Mouse (Mus musculus) intestine, postnatal 0 days (tissue): ENCODE measurements around the gene 1700093K21Rik. TPM values are rescaled to one million over a fixed set of nuclear protein-coding genes. Genes with fewer than 3 reads are reported as not detected.
"Not testable (repeated sequence)": the region's sequence is repeated elsewhere in the genome, so short reads cannot be mapped to it uniquely, and the experiment has no call there.

Experiments
- ATAC-seq: fragments of 200-750 bp; cut with Nextera tagmentation; 2 replicates; pipeline ENCODE4 v1.8.0; 2017; ENCODE audit warnings: mild to moderate bottlenecking, moderate TSS enrichment, moderate library complexity
- H3K27ac ChIP-seq: fragments of 300-500 bp; sonication (generic); 2 replicates; pipeline ENCODE4 v1.5.1; 2014; ENCODE audit warnings: mild to moderate bottlenecking, low read depth, low read length, moderate library complexity
- H3K27me3 ChIP-seq: fragments of 300-500 bp; sonication (generic); replicated peaks from 2 replicates; pipeline ENCODE4 v1.6.1; 2014; ENCODE audit warnings: low read length, mixed read lengths; ENCODE audit not compliant: control insufficient read depth, insufficient read depth
- H3K36me3 ChIP-seq: fragments of 300-500 bp; sonication (generic); 2 replicates; pipeline ENCODE4 v1.6.1; 2014; ENCODE audit warnings: mild to moderate bottlenecking, moderate library complexity; ENCODE audit not compliant: control insufficient read depth, insufficient read depth
- H3K4me1 ChIP-seq: fragments of 300-500 bp; sonication (generic); replicated peaks from 2 replicates; pipeline ENCODE4 v1.6.1; 2014; ENCODE audit warnings: antibody characterized with exemption, low read length, mixed read lengths; ENCODE audit not compliant: control insufficient read depth, insufficient read depth
- H3K4me2 ChIP-seq: fragments of 300-500 bp; sonication (generic); replicated peaks from 2 replicates; pipeline ENCODE4 v1.6.1; 2014; ENCODE audit warnings: low read depth, mild to moderate bottlenecking, moderate library complexity
- H3K4me3 ChIP-seq: fragments of 300-500 bp; sonication (generic); 2 replicates; pipeline ENCODE4 v1.5.1; 2014; ENCODE audit warnings: low read depth, low read length
- H3K9ac ChIP-seq: fragments of 300-500 bp; sonication (generic); 2 replicates; pipeline ENCODE4 v1.6.1; 2014; ENCODE audit warnings: mild to moderate bottlenecking, low read depth, low read length
- H3K9me3 ChIP-seq: fragments of 300-500 bp; sonication (generic); 2 replicates; pipeline ENCODE4 v1.6.1; 2016; ENCODE audit warnings: mixed run types; ENCODE audit not compliant: control insufficient read depth
- CTCF ChIP-seq: sonication (generic); IDR thresholded peaks from 2 replicates; pipeline ENCODE4 v1.5.1; 2016; ENCODE audit warnings: low read depth, mild to moderate bottlenecking, control low read depth, antibody characterized with exemption, moderate library complexity
- WGBS: fragments of 180-500 bp; shearing (Covaris S2); extraction: QIAGEN DNeasy Blood & Tissue Kit; methylation state at CpG from one replicate; pipeline ENCODE4 v1.1.7; 2014; 5-methylcytosine and 5-hydroxymethylcytosine counted together
- polyA plus RNA-seq: library from polyadenylated mRNA; unstranded; fragments of >200 nt; fragmentation: Nextera tagmentation; extraction: Ambion mirVana; gene quantifications from 2 replicates; pipeline ENCODE4 v1.2.1, GENCODE M21; 2015

The 1700093K21Rik gene
- polyA plus RNA-seq, 1 experiment from 2014 or later, result not detected

DNA sequence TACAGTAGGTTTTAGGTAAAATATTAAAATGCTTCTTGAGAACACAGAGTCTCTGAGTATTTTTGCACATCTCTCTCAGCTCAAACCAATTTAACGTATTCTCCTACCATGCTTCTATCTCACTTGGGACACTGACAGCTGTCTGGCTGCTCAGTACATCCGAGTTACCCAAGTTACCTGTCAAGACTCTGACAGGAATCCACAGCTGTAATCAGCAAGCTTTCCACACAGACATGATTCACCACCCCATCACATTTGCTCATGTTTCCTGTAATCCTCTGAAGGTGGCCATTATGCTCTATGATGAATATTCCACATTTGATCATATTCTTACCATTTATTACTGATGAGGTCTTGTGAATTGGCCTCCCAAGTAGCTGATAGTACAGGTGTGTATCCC lies 5.6 kb downstream of the 1700093K21Rik start:
- ATAC-seq, result no peak
- H3K27me3 ChIP-seq, result no peaks in the 10 kb centered on the region
- no peaks in the 10 kb centered on the region for H3K9me3 ChIP-seq
- H3K4me2 ChIP-seq, result no peak overlapping the region
- H3K4me1 ChIP-seq, result no peaks in the 10 kb centered on the region
- H3K9ac ChIP-seq, result no peak overlapping the region
- WGBS, result 75% methylated on average over 2 of the region's 2 CpGs
- H3K4me3 ChIP-seq, result no peak overlapping the region
- TF ChIP-seq CTCF, result no peak
- no peak overlapping the region for H3K27ac ChIP-seq
- H3K36me3 ChIP-seq, result no peaks in the 10 kb centered on the region

DNA sequence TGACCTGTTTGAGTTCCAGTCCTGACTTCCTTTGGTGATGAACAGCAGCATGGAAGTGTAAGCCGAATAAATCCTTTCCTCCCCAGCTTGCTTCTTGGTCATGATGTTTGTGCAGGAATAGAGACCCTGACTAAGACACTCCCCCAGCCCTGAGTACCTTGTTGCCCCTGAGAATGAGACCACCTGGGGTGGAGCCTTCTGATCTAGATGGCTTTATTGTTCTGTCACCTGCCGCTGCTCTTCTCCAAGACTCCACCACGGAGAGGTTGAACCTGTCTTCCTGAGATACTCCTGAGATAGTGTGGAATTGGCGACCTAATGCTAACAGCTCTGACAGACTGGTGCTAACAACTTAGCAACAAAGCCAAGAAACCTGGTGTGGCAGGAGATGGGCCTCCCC lies 6.2 kb downstream of the 1700093K21Rik start:
- H3K4me3 ChIP-seq, H3K9ac ChIP-seq, H3K4me2 ChIP-seq, H3K4me1 ChIP-seq, H3K27me3 ChIP-seq, H3K36me3 ChIP-seq, H3K9me3 ChIP-seq, H3K27ac ChIP-seq, ATAC-seq: not testable (repeated sequence)
- 41% methylated on average over 4 of the region's 4 CpGs for WGBS

DNA sequence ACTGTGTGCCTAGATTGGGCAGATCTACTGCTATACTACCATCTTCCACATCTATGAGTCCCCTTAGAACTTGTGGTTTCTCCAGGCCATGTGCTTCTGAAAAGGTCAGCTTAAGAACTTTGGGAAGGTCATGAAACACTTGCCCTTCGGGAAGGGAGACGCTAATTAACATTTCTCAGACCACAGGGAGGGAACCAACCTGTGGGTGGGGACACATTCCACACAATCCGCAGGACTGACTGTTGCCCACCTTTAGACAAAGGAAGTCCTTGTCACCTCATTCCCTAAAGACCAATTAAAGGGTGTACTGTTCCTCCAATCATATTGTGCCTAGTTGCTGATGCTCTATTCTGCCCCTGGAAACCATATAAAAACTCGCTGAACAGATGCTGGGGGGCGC lies 16.2 kb downstream of the 1700093K21Rik start:
- not testable (repeated sequence) for H3K4me2 ChIP-seq, H3K9ac ChIP-seq, H3K9me3 ChIP-seq, H3K4me3 ChIP-seq, ATAC-seq, H3K4me1 ChIP-seq, H3K36me3 ChIP-seq, H3K27ac ChIP-seq, H3K27me3 ChIP-seq
- WGBS, result 77% methylated on average over 5 of the region's 5 CpGs

DNA sequence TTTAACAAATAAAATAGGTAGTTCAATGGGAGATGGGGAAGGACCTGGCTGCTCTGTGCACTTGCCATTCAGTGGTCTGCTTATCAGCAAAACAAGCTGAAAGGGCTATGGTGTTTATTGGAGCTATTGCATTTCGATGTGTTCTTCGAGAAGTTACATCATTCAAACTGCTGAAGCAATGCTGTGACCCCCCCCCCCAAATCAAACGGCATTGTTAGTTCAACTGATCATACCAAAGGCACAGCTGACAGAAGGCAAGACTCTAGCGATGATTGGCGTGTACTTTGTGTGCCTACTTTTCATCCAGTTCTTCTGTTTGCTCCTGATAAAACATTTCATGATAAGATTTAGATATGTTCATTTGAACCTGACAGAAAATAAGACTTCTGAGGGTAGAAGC lies 22.3 kb downstream of the 1700093K21Rik start:
- no peak overlapping the region for H3K27ac ChIP-seq
- H3K27me3 ChIP-seq, result no peaks in the 10 kb centered on the region
- TF ChIP-seq CTCF, result no peak
- H3K4me3 ChIP-seq, result peak overlapping the region; percentile 75
- peak overlapping the region; percentile 42; the same call in 1 of the 2 replicates for H3K9ac ChIP-seq
- WGBS, result 37% methylated on average over 5 of the region's 5 CpGs
- 0 out of 2 replicates have a peak, but pooled peaks cover 10% of the 10 kb centered on the region for H3K4me1 ChIP-seq
- peak overlapping the region; percentile 64 for H3K4me2 ChIP-seq
- H3K9me3 ChIP-seq, result no peaks in the 10 kb centered on the region
- H3K36me3 ChIP-seq, result peaks cover 11% of the 10 kb centered on the region
- ATAC-seq, result no peak

DNA sequence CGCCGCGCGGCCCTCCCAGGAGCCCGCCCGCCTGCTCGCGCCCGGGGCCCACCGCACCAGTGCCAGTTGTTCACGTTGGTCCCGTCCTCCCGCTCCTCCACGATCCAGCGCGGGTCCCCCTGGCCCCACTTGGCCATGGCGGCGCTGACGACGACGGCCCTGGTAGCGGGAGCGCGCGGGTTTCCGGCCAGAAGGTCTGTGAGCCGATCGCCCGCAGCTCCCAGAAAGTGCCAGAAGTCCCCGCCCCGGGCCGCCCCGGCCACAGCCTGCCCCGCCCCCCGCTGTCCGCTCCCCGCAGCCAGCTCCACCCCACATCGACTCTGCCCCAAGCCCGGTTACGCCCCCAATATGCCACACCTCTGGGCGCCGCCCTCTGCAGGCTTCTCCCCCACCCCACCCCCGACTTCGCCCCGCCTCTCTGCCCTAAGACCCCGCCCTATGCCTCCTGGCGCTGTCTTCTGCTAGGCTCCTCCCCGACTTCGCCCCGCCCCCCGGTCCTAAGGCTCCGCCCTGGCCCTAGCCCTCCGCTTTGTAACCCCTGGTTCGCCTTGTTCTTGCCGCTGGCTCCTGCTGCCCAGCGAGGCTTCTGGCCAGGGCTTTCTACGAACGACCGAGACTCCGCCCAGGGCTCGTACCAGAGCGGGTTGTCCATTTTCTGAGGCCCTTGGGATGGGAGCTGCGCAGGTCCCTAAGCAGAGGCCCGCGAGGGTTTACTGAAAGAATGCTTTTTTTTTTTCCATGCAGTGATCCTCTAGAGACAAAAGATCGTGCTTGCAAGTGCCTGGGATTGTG lies 23.0 kb downstream of the 1700093K21Rik start, which contains the start of gene Ahsa2:
Gene Ahsa2, minus strand, starts transcription at position 313 of the 792 bp plus-strand sequence.
- H3K36me3 ChIP-seq, result peaks cover 17% of the 10 kb centered on the region
- peak within 1 kb of the TSS; percentile 75 for H3K4me3 ChIP-seq
- H3K9me3 ChIP-seq, result no peaks in the 10 kb centered on the region
- TF ChIP-seq CTCF, result no peak; the same call in 1 of the 2 replicates
- 0 out of 2 replicates have a peak, but pooled peaks cover 10% of the 10 kb centered on the region for H3K4me1 ChIP-seq
- peak; percentile 97 for ATAC-seq
- 1% methylated on average over 59 of the region's 66 CpGs for WGBS
- H3K27me3 ChIP-seq, result no peaks in the 10 kb centered on the region
- H3K9ac ChIP-seq, result peak within 1 kb of the TSS; percentile 86
- H3K27ac ChIP-seq, result peak within 1 kb of the TSS; percentile 84
- peak within 1 kb of the TSS; percentile 64 for H3K4me2 ChIP-seq

DNA sequence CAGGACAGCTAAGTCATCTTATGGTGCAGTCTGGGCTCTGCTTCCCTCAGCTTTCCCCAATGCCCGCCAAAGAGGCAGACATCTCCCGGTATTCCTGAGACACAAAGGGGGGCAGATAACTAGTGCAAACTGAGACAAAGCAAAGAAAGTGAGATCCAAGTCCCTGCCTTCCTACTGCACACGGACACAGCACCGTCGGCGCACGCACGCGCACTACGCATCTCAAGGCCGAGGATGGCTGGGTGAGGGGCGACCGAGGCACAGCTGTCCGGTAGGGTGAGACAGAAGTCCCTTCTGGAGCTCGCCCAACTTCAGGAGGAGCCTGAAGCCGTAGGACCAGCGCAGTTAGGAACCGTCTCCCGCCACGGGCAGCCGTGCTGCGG lies 23.6 kb downstream of the 1700093K21Rik start:
- 0 out of 2 replicates have a peak, but pooled peaks cover 10% of the 10 kb centered on the region for H3K4me1 ChIP-seq
- TF ChIP-seq CTCF, result peak; percentile 6; the same call in 1 of the 2 replicates
- no peaks in the 10 kb centered on the region for H3K27me3 ChIP-seq
- ATAC-seq, result peak; percentile 62
- H3K36me3 ChIP-seq, result peaks cover 23% of the 10 kb centered on the region
- peak overlapping the region; percentile 86 for H3K9ac ChIP-seq
- peak overlapping the region; percentile 64 for H3K4me2 ChIP-seq
- no peaks in the 10 kb centered on the region for H3K9me3 ChIP-seq
- H3K4me3 ChIP-seq, result peak overlapping the region; percentile 75
- H3K27ac ChIP-seq, result peak overlapping the region; percentile 84
- under 1% methylated on average over 22 of the region's 22 CpGs for WGBS
